Mouse (Mus musculus) spleen, adult 12 weeks (tissue): ENCODE results near the gene Camk2d.

Experiments
- DNase-seq: peaks from one replicate; pipeline ENCODE4 v3.0.0; 2022; ENCODE audit warnings: low spot score

Camk2d gene

DNA sequence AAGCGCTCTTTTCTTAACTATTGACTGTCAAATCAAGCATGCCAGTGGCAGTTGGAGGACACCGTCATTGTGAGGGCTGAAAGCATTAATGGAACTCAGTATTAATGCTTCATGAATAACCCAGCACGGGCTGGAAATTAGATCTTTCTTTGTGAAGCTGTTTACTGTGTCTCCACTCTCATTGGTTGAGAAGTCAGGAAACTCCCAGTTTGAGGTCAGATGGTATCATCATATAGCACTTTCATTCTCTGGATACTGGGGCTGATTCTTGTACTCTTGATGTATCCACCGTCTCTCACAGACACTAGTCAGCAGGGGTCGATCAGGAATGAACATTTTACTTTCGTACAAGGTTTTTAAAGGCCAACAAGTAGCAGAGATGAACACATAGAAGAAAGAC, 54.6 kb downstream of the Camk2d start:
- DNase-seq, result no peak

DNA sequence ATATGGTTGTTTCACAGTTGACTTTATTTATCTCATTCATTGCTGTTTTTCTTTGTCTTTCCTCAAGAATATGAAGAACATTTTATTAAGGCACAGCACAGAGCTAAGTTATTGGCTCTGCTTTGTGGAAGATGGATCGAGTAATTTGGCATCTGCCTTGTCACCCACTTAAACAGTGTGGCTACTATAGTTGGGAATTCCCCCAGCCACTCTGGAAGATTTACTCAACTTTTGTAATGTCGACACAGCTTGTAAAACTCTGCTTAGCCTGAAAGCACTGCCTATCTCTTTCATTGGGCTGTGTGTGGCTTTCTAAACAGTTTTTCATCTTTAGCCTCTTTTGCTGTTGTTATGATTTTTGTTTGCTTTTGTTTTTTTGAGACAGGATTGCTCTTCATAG, 56.3 kb downstream of the Camk2d start:
- no peak for DNase-seq

DNA sequence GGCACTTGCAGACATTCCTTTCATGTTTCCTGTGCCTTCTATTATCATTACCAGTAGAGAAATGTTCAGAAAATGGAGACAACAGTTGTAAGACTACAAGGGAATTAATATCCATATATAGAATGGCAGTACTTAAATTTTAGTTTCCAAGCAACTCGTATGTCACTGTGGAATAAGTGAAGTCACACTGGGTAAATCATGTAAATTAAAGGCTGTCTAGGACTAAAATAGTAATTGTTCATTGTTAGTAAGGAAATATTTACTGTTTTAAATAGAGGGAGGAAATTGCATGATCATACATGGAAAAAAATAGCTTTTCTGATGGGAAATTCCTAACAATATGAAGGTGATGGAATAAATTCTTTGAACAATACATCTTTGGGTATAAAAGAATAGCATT, 57.0 kb downstream of the Camk2d start:
- no peak for DNase-seq

DNA sequence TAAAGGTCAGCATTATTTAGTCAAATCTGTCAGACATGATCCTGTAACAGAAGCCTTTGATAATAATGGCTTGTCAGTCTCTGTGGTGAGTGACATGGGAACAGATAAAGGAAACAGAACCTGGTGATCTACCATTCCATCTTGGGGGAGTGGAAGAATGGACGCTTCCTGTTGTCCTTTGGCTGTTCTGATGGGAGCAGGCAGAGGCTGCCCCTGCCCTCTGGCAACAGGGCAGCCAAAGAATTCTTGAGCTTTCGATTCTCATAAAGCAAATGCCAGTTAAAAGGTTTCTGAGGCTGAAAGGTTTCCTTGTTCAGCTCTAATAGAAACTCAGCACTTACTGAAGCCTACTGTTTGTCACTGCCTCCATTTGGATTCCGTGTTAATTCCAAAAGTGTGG, 60.1 kb downstream of the Camk2d start:
- no peak for DNase-seq

DNA sequence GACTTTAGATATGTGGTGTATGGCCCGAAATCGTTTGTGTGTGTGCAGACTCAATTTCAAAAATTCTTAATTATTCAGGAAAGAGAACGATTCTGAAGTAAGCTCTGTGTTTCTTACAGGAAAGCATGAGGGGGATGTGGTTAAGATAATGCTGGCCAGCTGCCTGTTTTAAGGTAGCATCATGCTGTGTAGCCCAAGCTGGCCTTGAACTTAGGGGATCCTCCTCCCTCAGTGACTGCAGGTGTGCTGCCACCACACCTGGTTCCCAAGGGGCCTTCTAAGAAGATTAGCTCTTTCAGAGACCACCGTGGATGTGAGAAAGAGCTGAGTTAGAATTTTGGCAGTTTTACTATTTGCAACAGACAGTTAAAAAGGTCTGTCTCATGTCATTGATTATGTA, 61.8 kb downstream of the Camk2d start:
- DNase-seq, result no peak

DNA sequence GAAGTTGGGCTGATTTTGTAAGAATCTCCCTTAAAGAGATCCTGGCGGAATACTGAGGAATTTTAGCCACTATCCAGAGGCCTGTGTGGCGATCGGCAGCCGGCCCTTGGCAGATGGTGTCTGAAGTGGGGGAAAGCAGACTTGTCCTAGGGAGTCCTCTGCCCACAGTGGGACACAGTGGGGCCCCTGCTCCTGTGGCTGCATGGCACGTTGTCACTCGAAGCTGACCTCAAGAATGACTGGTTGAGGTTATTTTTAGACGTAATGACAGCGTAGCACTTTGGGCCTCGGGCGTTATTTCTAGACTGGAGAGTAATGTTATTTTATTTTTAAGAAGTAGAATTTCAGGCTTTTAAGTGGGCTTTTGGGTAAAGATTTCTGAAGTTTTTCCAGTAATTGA, 62.7 kb downstream of the Camk2d start:
- no peak for DNase-seq

DNA sequence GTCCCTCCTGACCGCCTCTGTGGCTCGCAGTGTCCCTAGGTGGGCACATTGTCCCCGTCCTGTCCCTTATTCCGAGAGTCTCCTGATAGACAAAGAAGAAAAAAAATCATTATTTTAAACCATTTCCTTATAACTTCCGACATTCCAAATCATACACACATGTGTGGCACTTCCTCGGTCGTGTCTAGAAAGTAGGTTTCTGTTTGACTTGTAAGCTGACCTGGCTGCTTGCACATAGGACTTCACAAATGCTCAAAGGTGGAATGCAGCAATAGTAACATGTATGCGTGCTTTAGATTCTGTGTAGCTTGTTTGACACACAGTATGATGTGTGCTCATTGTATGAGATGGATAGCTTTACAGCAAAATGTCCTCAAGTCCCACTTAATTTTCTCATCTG, 63.1 kb downstream of the Camk2d start:
- no peak for DNase-seq

DNA sequence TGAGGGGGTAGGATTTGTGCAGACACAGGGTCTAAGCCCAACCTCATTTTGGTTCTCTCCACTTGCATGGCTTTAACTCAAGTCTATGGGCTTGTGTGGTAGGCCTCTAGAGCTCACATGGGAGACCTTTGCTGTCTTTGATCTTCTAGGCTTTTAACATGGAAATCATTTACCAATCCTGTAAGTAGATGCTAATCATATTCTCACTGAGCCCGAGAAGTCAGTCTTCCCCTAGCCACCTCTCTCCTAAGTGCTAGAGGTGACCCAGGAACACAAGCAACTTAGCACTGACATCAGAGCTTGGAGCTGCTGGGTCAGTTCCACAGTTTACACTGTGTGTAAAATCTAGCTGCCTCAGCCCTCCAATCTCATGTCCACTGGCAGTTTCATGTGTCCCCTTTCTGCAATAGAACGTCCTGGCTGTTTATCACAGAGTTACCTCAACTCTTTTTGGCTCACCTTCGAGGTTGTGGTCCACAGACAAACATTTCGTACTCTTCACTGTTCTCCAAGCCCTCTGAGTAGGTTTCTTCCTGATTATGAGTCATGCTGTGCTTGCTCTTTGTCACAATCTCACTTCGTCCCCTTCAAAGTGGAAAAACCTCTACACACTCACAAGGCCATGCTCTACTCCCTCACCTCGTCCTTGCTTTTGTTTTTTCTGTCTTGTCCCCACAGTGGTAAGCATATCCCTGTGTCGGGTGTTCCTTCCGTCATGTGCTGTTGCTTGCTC, 63.9 kb downstream of the Camk2d start:
- DNase-seq, result no peak

DNA sequence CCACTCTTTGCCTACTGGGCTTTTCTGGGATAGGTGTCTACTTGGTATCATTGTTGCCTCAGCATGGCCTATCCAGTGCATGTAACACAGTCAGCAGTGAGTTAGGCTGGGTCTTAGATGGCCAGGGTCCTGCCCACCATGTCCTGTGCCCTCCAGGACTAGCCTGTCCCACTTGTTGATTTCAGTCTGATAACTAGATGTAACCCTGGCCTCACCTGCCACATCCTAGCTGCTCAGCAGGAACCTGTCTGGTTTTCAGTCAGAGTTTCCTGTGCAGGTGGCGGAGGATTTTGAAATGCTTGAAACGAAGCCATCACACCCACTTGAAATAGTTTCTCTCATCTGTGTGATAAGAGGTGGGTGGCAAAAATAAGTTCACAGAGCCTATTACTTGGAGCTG, 64.5 kb downstream of the Camk2d start:
- no peak for DNase-seq

DNA sequence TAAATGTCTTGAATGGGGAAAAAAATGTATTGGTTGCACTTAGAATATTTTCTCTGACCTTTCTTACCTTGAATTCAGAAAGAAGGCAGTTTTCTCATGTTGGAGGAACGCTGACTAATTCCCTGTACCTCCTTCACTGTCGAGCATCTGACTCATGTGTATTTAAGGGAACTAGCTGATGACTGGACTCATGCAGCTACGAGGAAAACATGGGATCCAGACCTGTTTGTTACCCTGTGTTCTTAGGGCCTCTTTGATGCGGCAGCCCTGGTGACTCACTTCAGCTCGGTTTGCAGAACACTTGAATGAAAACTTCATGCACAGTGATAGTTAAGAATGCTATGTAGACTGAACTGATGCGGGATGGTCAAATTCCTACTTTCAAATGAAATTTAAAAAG, 64.9 kb downstream of the Camk2d start:
- no peak for DNase-seq

DNA sequence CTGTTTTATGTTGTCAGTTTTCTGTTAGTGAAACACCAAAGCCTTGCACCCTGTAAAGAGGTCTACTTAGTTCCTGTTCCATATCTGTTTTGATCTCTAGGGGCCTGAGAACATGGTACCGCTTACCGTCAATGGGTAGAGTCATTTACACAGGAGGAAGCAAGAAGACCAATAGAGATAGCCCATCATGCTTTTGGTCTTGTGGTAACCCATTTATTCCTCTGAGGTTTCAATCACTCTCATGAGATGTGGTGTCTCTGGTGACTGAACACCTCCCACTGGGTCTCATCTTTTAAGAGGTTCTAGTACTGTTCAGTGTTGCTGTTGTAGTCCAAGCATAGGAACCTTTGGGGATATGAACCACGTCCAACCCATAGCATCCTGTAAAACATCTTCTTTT, 65.8 kb downstream of the Camk2d start:
- no peak for DNase-seq

DNA sequence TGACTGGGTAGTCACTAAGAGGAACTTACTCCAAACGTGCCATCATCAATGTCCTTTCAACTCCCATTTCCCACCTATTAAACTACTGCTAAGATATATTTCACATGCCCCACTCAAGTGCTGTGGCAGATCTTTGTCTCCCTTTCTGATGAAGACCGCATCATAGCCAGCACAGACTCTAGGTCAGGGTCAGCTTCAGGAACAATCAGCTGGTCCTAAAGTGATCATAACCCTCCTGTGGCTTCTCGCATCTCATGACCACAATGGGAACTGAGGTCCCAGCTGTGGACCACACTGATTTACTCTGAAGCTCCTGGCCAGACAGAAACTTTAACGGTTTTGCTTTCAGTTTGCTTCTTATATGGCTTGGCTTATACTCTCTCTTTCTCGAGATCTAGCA, 67.3 kb downstream of the Camk2d start:
- no peak for DNase-seq

DNA sequence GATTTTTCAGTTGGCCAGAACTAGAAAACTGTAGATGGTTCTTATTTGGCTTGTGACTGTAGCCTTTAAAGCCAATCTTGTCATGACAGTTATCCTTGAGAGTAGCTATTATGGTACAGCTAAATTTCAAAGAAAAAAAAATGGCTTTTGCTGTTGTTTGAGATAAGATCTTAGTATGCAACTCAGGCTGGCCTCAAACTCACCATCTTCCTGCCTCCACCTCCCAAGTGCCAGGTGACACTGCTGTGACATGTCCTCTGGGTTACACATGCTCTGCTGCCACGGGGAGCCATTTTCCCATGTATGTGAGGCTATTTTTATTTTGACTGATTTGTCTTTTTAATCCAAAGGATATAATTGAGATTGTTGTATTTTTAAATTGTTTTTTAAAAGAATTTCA, 69.8 kb downstream of the Camk2d start:
- no peak for DNase-seq

DNA sequence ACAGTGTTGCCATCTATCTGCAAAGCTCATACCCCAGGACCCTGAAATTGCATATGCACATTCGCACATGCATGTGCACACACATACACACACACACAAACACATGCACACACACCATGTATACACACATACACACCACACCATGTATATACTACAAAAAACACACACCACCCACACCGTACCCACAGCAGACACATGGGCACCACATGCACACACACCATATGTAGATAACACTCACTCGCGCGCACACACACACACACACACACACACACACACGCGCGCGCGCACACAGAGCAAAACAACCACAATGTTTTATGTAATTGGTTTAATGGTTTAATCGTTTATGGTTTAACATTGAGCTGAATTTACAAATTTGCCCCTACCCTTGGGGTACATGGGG, 70.9 kb downstream of the Camk2d start:
- no peak for DNase-seq

DNA sequence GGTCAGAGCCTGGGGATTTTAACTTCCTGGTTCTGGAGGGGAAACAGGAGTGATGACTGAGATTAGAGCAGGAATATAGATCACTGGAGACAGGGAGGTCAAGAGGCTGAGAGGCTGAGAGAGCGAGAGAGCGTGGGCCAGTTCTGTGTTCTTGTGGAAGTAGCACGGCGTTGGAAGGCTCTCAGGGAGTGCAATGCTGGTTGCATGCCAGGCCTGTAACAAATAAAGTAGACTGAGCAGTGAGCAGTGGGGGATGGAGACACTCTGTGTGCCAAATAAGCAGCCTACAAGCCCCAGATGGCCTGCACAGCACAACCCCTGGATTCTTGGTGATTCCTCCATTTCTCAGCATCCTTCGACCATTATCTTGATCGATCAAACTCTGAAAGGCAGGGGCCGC, 71.3 kb downstream of the Camk2d start:
- no peak for DNase-seq

DNA sequence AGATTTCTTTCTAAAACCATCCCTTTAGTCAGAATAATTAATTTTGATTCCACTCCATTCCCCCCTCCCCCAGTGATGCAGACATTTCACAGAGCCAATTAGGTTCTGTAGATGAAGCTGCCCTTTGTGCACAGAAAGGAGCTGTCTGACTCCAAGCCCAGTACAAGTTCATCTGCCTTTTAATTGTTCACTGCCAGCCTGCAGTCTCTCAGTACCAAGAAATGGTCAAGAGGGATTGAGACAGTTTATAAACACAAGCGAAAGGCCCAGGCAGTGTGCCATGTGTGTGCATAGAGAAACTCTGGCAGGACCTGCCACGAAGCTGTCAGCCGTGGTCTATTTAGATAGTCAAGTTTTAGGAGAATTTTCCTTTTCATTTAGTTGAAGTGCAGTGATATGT, 72.0 kb downstream of the Camk2d start:
- DNase-seq, result no peak

DNA sequence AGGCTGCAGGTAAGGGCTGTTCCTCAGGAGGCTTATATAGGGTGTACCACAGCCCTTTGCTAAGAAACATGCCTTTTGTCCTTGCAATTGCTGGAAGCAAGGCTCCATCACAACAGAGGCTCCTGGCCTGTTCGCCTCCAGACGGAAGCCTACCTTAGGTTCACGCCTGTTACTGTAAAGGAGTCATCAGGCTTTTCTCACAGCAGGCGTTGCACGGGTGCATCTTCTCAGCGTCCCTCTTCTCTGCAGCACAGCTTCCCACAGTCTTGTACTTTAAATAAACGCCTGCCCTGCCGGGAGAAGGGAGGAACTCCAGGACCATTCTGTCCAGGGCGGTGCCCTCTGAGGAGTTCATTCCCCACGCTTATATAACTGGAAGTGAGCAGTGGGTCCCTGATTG, 72.6 kb downstream of the Camk2d start:
- no peak for DNase-seq

DNA sequence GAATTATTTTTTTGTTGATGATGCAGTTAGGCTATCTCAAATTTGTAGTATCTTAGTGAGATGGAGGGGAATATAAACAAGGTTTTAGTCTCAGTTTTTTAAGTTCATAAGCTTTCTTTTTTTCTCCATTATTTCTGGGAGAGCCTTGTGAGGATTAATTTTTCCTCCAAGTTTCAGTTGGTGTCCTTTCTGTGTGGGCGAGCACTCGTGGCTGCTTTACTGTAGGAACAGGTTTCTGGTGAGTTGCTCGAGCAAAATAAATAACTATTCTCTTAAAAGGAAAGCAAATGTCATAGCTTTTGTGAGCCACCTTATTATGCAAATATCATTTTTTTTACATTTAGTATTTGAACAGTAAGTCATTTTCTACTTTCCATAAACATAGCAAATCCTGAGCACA, 74.3 kb downstream of the Camk2d start:
- DNase-seq, result no peak

DNA sequence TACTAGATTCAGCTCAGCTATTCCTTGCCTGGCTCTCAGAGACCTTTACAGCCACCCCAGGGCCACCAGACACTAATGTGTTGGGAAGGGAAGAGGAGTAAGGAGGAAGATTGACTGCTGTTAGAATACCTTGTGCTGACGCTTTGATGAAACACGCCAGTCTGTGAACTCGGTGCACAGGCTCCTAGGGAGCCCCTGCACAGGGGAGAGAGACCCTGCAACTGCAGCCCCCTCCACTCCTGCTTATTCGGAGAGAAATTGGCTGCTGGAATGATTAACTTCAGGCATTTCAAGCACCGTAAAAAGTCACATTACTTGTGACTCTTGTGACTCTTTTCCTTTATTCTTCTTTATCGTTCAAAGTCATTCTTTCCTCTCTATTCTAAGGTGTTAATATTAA, 75.2 kb downstream of the Camk2d start:
- DNase-seq, result no peak

DNA sequence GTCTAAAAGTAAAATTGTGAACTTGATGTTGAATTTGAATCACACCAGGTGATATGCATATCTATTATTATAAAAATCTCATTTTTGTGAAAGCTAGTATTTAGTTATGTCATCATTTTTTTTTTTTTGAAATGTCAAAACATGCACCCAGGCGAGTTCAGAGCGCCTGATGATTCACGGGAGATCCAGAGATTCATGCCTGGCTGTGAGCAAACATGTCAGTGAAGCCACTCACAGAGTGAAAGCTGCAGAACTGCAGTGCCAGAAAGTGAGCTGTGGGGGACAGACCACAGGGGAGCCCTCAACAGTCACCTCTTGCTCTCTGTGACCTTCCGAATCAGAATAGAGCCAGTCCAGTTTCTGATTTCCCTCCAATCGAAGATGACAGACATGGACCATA, 84.9 kb downstream of the Camk2d start:
- no peak for DNase-seq

DNA sequence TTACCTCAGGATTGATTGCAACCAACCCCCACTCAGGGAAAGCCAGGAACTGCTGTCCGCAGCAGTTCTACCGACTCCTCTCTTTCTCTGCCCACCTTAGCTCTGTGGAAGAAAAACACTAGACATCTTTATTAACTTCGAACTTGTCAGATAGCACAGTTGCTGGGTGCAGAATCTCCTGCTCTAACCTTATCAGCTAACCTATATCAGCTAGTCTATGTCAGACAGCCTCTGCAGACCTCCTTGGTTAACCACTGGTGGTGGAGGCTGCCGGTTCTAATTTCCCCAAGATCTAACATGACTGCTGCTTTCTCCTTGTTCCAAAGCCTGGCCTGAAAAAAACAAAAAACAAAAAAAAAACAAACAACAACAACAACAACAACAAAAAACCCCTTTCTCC, 85.9 kb downstream of the Camk2d start:
- DNase-seq, result no peak

DNA sequence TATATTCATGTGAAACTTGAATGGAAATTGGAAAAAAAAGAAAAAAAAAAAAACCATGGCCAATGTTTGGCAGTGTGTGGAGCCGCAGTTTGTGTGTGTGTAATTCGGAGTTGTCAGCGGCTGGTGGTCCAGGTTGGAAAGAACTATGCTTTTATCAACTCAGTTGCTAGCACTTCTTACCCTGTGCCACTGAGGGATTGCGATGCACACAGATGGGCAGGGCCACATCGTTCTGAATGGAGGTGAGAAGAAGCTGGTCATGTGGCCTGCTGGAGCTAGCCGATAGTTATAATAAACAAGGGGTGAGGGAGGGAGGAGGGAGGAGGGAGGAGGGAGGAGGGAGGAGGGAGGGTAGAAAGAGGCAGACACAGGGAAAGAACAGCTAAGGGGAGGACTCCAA, 89.3 kb downstream of the Camk2d start:
- no peak for DNase-seq

DNA sequence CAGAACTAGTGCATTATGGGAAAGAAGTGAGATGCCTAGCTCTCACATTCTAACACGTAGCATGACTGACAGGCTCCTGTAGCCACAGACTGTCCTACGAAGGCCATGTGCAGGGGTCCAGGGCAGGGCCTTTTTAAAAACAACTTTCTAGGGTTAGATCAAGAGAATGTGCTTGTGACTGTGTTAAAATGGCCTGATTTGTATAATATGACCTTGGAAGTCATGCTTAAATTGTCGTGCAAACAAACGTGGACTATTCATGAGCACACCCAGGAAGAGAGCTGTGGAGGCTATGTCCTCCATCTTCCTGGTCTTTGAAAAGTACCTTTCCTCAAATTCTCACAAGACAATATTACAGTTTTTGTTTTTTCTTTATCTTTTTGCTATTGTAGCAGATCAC, 91.0 kb downstream of the Camk2d start:
- DNase-seq, result no peak

DNA sequence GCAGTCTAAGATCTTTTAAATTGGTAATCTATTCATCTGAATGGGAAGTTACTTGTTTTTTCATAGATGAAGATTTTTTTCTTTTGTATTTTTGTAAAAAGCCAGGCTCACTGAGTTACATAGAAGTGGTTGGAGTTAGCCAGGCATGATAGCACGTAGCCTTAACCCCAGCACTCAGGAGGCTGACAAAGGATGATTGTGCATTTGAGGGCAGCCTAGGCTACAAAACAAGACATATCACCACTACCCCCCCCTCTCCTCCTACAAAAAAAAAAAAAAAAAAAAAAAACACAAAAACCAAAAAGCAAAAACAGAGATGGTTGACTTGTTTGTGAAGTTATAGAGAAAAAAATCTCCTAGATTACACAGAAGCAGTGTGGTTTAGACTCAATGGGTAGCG, 92.4 kb downstream of the Camk2d start:
- DNase-seq, result no peak
